Mouse (Mus musculus): ENCODE results near the gene Nr1h3.

The Nr1h3 gene

GRCm38 (mm10) chr2:91183711-91184405 is 18.8 kb downstream of the Nr1h3 start, which contains the start of gene Madd:
TSS of gene Madd (minus strand) at chr2:91183837.
- DNase-seq (ENCODE audit: low spot score): no peak

GRCm38 (mm10) chr2:91183148-91183513 is 19.5 kb downstream of the Nr1h3 start:
- peak; percentile 89 for DNase-seq (ENCODE audit: low spot score)

- peak; percentile 72 for DNase-seq (ENCODE audit: low spot score)
Measured at GRCm38 (mm10) chr2:91182405-91183147, 20.1 kb downstream of the Nr1h3 start.

- DNase-seq (ENCODE audit: low spot score): no peak
Measured at GRCm38 (mm10) chr2:91182016-91182404, 20.6 kb downstream of the Nr1h3 start.

- DNase-seq (ENCODE audit: low spot score): no peak
Measured at GRCm38 (mm10) chr2:91180706-91181105, 21.9 kb downstream of the Nr1h3 start.

GRCm38 (mm10) chr2:91179825-91180224 is 22.8 kb downstream of the Nr1h3 start:
- DNase-seq (ENCODE audit: low spot score): no peak

GRCm38 (mm10) chr2:91176234-91176633 is 26.4 kb downstream of the Nr1h3 start:
- DNase-seq (ENCODE audit: low spot score): no peak

- DNase-seq (ENCODE audit: low spot score): no peak
Measured at GRCm38 (mm10) chr2:91175490-91175889, 27.1 kb downstream of the Nr1h3 start.

- DNase-seq (ENCODE audit: low spot score): no peak
Measured at GRCm38 (mm10) chr2:91169587-91170322, 32.9 kb downstream of the Nr1h3 start.

GRCm38 (mm10) chr2:91167629-91168028 is 35.0 kb downstream of the Nr1h3 start:
- no peak for DNase-seq (ENCODE audit: low spot score)

GRCm38 (mm10) chr2:91164991-91165390 is 37.6 kb downstream of the Nr1h3 start:
- DNase-seq (ENCODE audit: low spot score): no peak

GRCm38 (mm10) chr2:91163532-91163931 is 39.1 kb downstream of the Nr1h3 start:
- no peak for DNase-seq (ENCODE audit: low spot score)

GRCm38 (mm10) chr2:91162952-91163351 is 39.7 kb downstream of the Nr1h3 start:
- DNase-seq (ENCODE audit: low spot score): no peak

- no peak for DNase-seq (ENCODE audit: low spot score)
Measured at GRCm38 (mm10) chr2:91160591-91160990, 42.0 kb downstream of the Nr1h3 start.

- DNase-seq (ENCODE audit: low spot score): no peak
Measured at GRCm38 (mm10) chr2:91157002-91157752, 45.5 kb downstream of the Nr1h3 start.

- DNase-seq (ENCODE audit: low spot score): no peak
Measured at GRCm38 (mm10) chr2:91154091-91154490, 48.5 kb downstream of the Nr1h3 start.

GRCm38 (mm10) chr2:91152885-91153377 is 49.7 kb downstream of the Nr1h3 start:
- DNase-seq (ENCODE audit: low spot score): no peak

- DNase-seq (ENCODE audit: low spot score): no peak
Measured at GRCm38 (mm10) chr2:91151331-91151730, 51.3 kb downstream of the Nr1h3 start.

- no peak for DNase-seq (ENCODE audit: low spot score)
Measured at GRCm38 (mm10) chr2:91148101-91148500, 54.5 kb downstream of the Nr1h3 start.

- no peak for DNase-seq (ENCODE audit: low spot score)
Measured at GRCm38 (mm10) chr2:91143401-91143800, 59.2 kb downstream of the Nr1h3 start.

- DNase-seq (ENCODE audit: low spot score): no peak
Measured at GRCm38 (mm10) chr2:91142920-91143319, 59.7 kb downstream of the Nr1h3 start.

- DNase-seq (ENCODE audit: low spot score): no peak
Measured at GRCm38 (mm10) chr2:91139764-91140163, 62.9 kb downstream of the Nr1h3 start.
